Mouse (Mus musculus): Measurements from ENCODE around the gene Arhgap27.
"Not testable (repeated sequence)": the region's sequence is repeated elsewhere in the genome, so short reads cannot be mapped to it uniquely, and the experiment has no call there.

Gene Arhgap27

GRCm38 (mm10) chr11:103332186-103332889, 31.2 kb downstream of the Arhgap27 start:
- DNase-seq: peak; percentile 89 to 93

GRCm38 (mm10) chr11:103331502-103332185, 31.8 kb downstream of the Arhgap27 start:
- no peak for DNase-seq

- no peak for DNase-seq
These were observed 32.7 kb downstream of the Arhgap27 start for GRCm38 (mm10) chr11:103330651-103331319.

GRCm38 (mm10) chr11:103326950-103327349, 36.5 kb downstream of the Arhgap27 start:
- DNase-seq: peak; percentile 90 to 91

DNA sequence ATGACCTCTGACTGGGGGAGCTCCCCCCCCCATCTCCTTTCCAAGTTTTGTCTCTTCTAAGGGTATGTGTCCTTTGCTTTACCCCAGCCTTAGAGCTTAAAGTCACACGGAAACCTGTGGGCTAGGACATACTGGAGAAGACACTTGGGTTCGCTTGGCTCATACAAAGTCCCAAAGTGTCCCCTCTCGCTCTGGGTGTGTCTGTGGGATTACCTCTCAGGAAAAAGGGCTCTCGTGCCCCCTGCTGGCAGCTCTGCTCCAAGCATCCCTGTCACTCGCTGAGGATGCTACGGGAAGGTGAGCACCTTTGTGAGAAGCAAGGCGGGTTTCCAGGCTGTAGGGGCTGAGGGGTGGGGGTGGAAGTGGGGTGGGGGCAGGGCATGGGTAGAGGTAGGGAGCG, 38.3 kb downstream of the Arhgap27 start:
- DNase-seq: peak; percentile 87 to 88

DNA sequence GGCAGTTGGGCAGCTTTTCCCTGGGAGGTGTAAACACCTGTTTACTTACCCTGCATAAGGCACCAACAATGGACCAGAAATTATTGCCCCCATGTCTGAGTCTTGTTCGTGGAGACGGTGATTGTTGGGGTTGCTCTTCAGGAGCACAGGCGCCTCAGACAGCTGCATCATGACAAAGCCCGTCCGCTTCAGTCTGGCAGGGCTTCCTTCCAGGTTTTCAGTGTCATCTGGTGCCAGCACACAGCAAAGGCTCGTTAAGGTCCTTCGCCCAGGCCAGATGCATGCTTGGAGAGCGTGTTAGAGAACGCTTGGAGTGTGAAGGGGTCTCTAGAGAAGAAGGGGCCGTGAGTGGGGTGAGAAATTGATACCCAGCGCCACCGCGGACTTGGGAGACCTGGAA, 38.8 kb downstream of the Arhgap27 start:
- DNase-seq: no peak

DNA sequence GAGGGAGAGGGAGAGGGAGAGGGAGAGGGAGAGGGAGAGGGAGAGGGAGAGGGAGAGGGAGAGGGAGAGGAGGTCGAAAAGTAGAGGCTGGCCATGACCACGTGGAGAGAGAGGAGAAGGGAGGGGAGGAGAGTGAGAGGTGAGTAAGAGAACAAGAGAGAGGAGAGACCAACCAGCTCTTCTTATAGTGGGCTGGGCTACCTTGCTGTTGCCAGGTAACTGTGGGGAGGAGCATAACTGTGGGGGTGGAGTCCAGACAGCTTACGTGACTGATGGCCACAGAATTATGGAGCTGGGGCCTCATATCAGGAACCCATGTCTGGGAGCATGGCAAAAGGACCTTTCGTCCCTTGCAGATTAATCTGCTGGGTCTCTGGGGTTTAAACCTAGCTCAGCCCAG, 40.7 kb downstream of the Arhgap27 start:
- not testable (repeated sequence) for DNase-seq

DNA sequence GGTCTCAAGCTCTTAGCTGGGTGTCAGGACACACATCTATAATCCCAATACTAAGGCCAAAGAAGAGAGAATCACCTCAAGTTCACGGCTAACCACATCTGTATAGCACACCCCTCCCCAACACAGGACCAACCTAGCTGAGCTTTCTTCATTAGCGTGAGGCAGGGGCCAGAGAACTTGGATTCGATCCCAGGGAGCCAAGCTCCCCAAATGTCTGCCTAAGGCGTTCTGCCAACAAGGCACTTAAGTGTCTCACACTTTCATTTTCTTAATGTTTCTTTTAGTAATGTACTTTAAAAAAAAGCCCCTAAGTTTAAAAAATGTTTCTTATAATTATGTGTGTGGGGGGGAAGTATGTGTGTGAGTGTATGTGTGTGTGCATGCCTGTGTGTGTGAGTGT, 42.8 kb downstream of the Arhgap27 start:
- no peak for DNase-seq

- no peak for DNase-seq
These were observed 43.3 kb downstream of the Arhgap27 start for GRCm38 (mm10) chr11:103320196-103320595.

GRCm38 (mm10) chr11:103318042-103318441, 45.5 kb downstream of the Arhgap27 start:
- DNase-seq: no peak

- peak; percentile 26 to 46 for DNase-seq
These were observed 48.1 kb downstream of the Arhgap27 start for GRCm38 (mm10) chr11:103315379-103315778.

GRCm38 (mm10) chr11:103314736-103315374, 48.6 kb downstream of the Arhgap27 start:
- DNase-seq: peak; percentile 60 to 75

DNA sequence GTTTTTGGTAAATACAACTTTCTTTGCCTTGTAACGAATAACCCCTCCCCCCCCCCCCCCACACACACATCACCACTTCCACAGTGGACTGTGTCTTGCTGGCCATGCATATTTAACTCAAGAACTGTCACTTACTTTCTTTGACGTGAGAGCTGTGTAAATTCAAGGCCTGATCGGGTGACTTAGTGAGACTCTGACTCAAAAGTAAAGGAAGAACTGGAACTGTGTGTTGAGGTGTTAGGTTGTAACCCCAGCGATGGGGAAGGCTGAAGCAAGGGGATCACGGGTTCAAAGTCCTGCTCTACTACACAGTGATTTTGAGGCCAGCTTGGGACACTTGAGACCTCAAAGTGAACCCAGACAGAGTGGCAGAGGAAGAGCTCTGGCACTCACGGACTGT, 50.0 kb downstream of the Arhgap27 start:
- DNase-seq: no peak

DNA sequence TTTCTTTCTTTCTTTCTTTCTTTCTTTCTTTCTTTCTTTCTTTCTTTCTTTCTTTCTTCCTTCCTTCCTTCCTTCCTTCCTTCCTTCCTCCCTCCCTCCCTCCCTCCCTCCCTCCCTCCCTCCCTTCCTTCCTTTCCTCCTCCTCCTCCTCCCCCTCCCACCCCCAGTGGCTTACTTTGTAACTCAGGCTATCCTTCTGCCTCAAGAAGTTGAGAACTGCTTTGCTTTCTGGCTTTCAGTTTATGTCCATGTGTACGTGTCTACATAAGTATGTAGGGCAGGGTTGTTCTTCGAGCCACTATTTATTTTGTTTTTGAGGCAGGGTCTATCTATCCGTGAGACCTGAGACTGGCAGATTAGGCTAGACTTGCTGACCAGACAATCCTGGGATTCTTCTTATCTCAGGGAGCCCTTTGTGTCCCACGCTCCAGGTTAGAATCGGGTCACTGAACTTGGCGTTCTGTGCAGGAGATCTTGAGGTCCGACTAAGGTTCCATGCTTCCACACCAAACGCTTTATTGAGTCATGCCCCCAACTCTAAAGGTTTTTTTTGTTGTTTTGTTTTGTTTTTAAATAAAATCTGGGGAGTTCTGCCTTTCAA, 50.7 kb downstream of the Arhgap27 start:
- no peak for DNase-seq

GRCm38 (mm10) chr11:103311960-103312611, 51.4 kb downstream of the Arhgap27 start:
- peak; percentile 79 to 88 for DNase-seq

- DNase-seq: no peak
These were observed 53.4 kb downstream of the Arhgap27 start for GRCm38 (mm10) chr11:103309956-103310574.

DNA sequence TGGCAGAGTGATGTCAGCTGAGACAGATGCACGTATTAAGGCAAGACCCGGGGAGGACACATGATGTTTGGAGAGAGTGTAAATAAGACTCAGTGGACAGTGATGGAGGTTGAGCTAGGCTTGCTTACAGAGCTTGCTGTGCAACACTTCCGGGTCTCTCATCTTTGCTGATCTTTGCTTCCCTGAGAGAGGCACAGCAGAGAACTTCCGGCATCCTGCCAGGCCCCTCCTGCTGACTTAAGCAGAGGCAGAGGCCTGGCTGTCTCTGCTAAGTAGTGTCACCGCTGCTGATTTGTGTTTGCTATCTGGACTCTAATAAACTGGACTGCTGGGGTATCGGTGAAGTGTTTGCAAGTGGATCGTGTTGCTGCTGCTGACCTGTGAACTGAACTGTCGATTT, 55.6 kb downstream of the Arhgap27 start:
- peak; percentile 71 to 79 for DNase-seq

GRCm38 (mm10) chr11:103304525-103304924, 59.0 kb downstream of the Arhgap27 start:
- DNase-seq: no peak

DNA sequence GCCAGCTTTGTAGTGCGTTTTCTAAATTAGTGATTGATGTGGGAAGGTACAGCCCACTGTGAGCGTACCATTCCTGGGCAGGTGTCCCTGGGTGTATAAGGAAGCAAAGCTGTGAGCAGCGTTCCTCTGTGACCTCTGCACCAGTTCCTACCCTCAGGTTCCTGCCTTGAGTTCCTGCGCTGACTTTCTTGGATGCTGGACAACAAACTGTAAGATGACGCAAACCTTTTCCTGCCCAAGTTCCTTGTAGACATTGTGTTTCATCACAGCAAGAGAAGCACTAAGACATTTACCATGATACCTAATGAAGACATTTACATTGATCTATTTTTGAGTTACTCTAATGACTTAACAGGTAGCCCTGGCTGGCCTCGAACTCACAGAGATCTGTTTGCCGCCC, 68.7 kb downstream of the Arhgap27 start:
- DNase-seq: no peak

DNA sequence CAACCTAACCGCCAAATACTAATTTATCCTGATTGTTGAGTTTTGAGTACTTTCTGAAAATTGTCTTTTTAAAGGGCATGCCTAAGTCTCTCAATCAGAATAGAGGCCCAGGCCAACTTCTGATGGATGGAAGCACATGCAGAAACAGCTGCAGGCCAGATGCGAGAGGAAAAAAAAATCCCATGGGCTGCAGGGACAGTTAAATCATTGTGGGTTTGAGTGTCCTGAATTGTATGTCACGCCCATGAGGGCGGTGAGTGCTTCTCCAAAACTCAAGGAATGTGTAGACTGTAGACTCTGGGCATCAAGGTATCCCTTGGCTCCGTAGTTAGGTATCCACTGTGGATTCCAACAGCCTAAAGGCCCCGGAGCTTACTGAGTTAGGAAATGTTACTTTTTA, 69.4 kb downstream of the Arhgap27 start:
- DNase-seq: peak in 1 of 2 experiments; percentile 19

DNA sequence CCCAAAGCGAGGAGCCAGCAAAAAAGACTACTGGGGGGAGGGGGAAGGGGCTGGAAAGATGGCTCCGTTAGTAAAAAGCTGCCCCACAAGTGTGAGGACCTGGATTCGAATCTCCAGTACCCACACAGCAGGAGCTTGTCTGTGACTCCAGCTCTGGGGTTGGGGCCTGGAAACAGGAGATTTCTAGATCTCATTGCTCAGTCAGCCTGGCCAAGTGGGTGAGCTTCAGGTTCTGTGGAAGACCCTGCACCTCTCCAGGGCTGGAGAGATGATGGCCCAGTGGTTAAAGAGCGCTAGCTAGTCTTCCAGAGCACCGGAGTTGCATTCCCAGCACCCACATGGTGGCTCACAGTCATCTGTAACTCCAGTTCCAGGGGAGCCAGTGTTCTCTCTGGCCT, 70.6 kb downstream of the Arhgap27 start:
- no peak for DNase-seq
